Mouse (Mus musculus) midbrain, embryonic 16.5 days (tissue): ENCODE measurements around the gene Adcy10. TPM values are rescaled to one million over a fixed set of nuclear protein-coding genes. Genes with fewer than 3 reads are reported as not detected.

Experiments used
- ATAC-seq: fragments of 200-750 bp; cut with Nextera tagmentation; 2 replicates; pipeline ENCODE4 v1.8.0; 2017; ENCODE audit warnings: moderate TSS enrichment
- H3K27ac ChIP-seq: fragments of 300-500 bp; sonication (generic); 2 replicates; pipeline ENCODE4 v1.5.1; 2014; ENCODE audit warnings: mild to moderate bottlenecking, low read length, mixed read lengths
- H3K27me3 ChIP-seq: fragments of 300-500 bp; sonication (generic); 2 replicates; pipeline ENCODE4 v1.6.1; 2014; ENCODE audit warnings: low read depth, low read length, mixed read lengths; ENCODE audit not compliant: control insufficient read depth, insufficient read depth
- H3K36me3 ChIP-seq: fragments of 300-500 bp; sonication (generic); 2 replicates; pipeline ENCODE4 v1.6.1; 2014; ENCODE audit warnings: mild to moderate bottlenecking, low read length, moderate library complexity, mixed read lengths; ENCODE audit not compliant: control insufficient read depth, insufficient read depth
- H3K4me1 ChIP-seq: fragments of 300-500 bp; sonication (generic); 2 replicates; pipeline ENCODE4 v1.6.1; 2014; ENCODE audit warnings: mild to moderate bottlenecking, low read length, mixed read lengths; ENCODE audit not compliant: control insufficient read depth, insufficient read depth
- H3K4me2 ChIP-seq: fragments of 300-500 bp; sonication (generic); 2 replicates; pipeline ENCODE4 v1.6.1; 2014; ENCODE audit warnings: mild to moderate bottlenecking, low read length, mixed read lengths
- H3K4me3 ChIP-seq: fragments of 300-500 bp; sonication (generic); 2 replicates; pipeline ENCODE4 v1.5.1; 2014; ENCODE audit warnings: low read depth, mild to moderate bottlenecking, low read length, moderate library complexity, mixed read lengths
- H3K9ac ChIP-seq: fragments of 300-500 bp; sonication (generic); 2 replicates; pipeline ENCODE4 v1.6.1; 2014; ENCODE audit warnings: low read depth, low read length, mixed read lengths
- H3K9me3 ChIP-seq: fragments of 300-500 bp; sonication (generic); replicated peaks from 2 replicates; pipeline ENCODE4 v1.6.1; 2014; ENCODE audit warnings: mild to moderate bottlenecking, low read length, mixed read lengths; ENCODE audit not compliant: control insufficient read depth, poor library complexity, severe bottlenecking
- WGBS: fragments of 180-500 bp; shearing (Covaris S2); extraction: QIAGEN DNeasy Blood & Tissue Kit; methylation state at CpG from one replicate; pipeline ENCODE4 v1.1.7; 2014; 5-methylcytosine and 5-hydroxymethylcytosine counted together
- polyA plus RNA-seq: library from polyadenylated mRNA; unstranded; fragments of >200 nt; fragmentation: Nextera tagmentation; extraction: Ambion mirVana; gene quantifications from 2 replicates; pipeline ENCODE4 v1.2.1, GENCODE M21; 2015

Gene Adcy10
- polyA plus RNA-seq, 1 experiment from 2014 or later, result 0.40 TPM

- no peaks in the 10 kb centered on the region for H3K9me3 ChIP-seq
- under 1% methylated on average over 41 of the region's 41 CpGs for WGBS
- no peaks in the 10 kb centered on the region for H3K27me3 ChIP-seq
- ATAC-seq, result peak; percentile 98
- H3K36me3 ChIP-seq, result no peaks in the 10 kb centered on the region
- H3K4me1 ChIP-seq, result peaks cover 21% of the 10 kb centered on the region
- peak overlapping the region; percentile 72 for H3K4me2 ChIP-seq
- H3K4me3 ChIP-seq, result peak overlapping the region; percentile 97
- peak overlapping the region; percentile 98 for H3K27ac ChIP-seq
- peak overlapping the region; percentile 85 for H3K9ac ChIP-seq
These were observed 24.1 kb upstream of the Adcy10 start for GRCm38 (mm10) chr1:165460801-165461377.

- WGBS, result 2% methylated on average over 9 of the region's 9 CpGs
- H3K4me1 ChIP-seq, result peaks cover 21% of the 10 kb centered on the region
- no peaks in the 10 kb centered on the region for H3K36me3 ChIP-seq
- H3K27me3 ChIP-seq, result no peaks in the 10 kb centered on the region
- H3K9ac ChIP-seq, result peak overlapping the region; percentile 80
- H3K4me2 ChIP-seq, result peak overlapping the region; percentile 72
- no peaks in the 10 kb centered on the region for H3K9me3 ChIP-seq
- H3K27ac ChIP-seq, result peak overlapping the region; percentile 80
- ATAC-seq, result no peak
- peak overlapping the region; percentile 97 for H3K4me3 ChIP-seq
These were observed 23.3 kb upstream of the Adcy10 start for GRCm38 (mm10) chr1:165461681-165462080.

GRCm38 (mm10) chr1:165462861-165463260, 22.1 kb upstream of the Adcy10 start:
- Histone ChIP-seq H3K27me3 (no peaks in the 10 kb centered on the region), H3K4me1 (peaks cover 20% of the 10 kb centered on the region), H3K4me3 (no peak overlapping the region), H3K9ac (no peak overlapping the region), H3K36me3 (no peaks in the 10 kb centered on the region), H3K9me3 (no peaks in the 10 kb centered on the region), H3K27ac (no peak overlapping the region), H3K4me2 (no peak overlapping the region)
- 85% methylated on average over 1 of the region's 1 CpGs for WGBS
- no peak for ATAC-seq

GRCm38 (mm10) chr1:165464574-165464973, 20.4 kb upstream of the Adcy10 start:
- H3K27me3 ChIP-seq, result no peaks in the 10 kb centered on the region
- no peak overlapping the region for H3K27ac ChIP-seq
- no peak for ATAC-seq
- H3K4me1 ChIP-seq, result peaks cover 7% of the 10 kb centered on the region
- H3K9ac ChIP-seq, result no peak overlapping the region
- WGBS, result 92% methylated on average over 3 of the region's 3 CpGs
- no peak overlapping the region for H3K4me3 ChIP-seq
- H3K9me3 ChIP-seq, result no peaks in the 10 kb centered on the region
- H3K4me2 ChIP-seq, result no peak overlapping the region
- no peaks in the 10 kb centered on the region for H3K36me3 ChIP-seq

GRCm38 (mm10) chr1:165468971-165469370, 16.0 kb upstream of the Adcy10 start:
- Histone ChIP-seq H3K4me3 (no peak overlapping the region), H3K27ac (no peak overlapping the region)

GRCm38 (mm10) chr1:165469717-165470116, 15.3 kb upstream of the Adcy10 start:
- H3K4me3 ChIP-seq, result no peak overlapping the region
- H3K27ac ChIP-seq, result no peak overlapping the region
- H3K4me2 ChIP-seq, result no peak overlapping the region
- no peaks in the 10 kb centered on the region for H3K36me3 ChIP-seq
- ATAC-seq, result no peak
- H3K27me3 ChIP-seq, result no peaks in the 10 kb centered on the region
- H3K9me3 ChIP-seq, result no peaks in the 10 kb centered on the region
- H3K9ac ChIP-seq, result no peak overlapping the region
- H3K4me1 ChIP-seq, result no peaks in the 10 kb centered on the region

More at GRCm38 (mm10) chr1:165468971-165469370, 16.0 kb upstream of the Adcy10 start:
- H3K27me3 ChIP-seq, result no peaks in the 10 kb centered on the region
- no peaks in the 10 kb centered on the region for H3K36me3 ChIP-seq
- no peaks in the 10 kb centered on the region for H3K9me3 ChIP-seq
- H3K9ac ChIP-seq, result no peak overlapping the region
- no peak overlapping the region for H3K4me2 ChIP-seq
- no peaks in the 10 kb centered on the region for H3K4me1 ChIP-seq
- no peak for ATAC-seq

GRCm38 (mm10) chr1:165471490-165471889, 13.5 kb upstream of the Adcy10 start:
- WGBS, result 97% methylated on average over 1 of the region's 1 CpGs
- H3K9me3 ChIP-seq, result no peaks in the 10 kb centered on the region
- H3K4me2 ChIP-seq, result no peak overlapping the region
- no peaks in the 10 kb centered on the region for H3K36me3 ChIP-seq
- no peaks in the 10 kb centered on the region for H3K27me3 ChIP-seq
- no peak overlapping the region for H3K9ac ChIP-seq
- ATAC-seq, result no peak
- H3K4me1 ChIP-seq, result no peaks in the 10 kb centered on the region
- no peak overlapping the region for H3K4me3 ChIP-seq
- no peak overlapping the region for H3K27ac ChIP-seq

- Histone ChIP-seq H3K9ac (no peak overlapping the region), H3K4me2 (no peak overlapping the region), H3K27ac (no peak overlapping the region), H3K4me3 (no peak overlapping the region), H3K9me3 (no peaks in the 10 kb centered on the region), H3K4me1 (no peaks in the 10 kb centered on the region), H3K27me3 (no peaks in the 10 kb centered on the region), H3K36me3 (peaks cover 3% of the 10 kb centered on the region; the same call in 1 of the 2 replicates)
- ATAC-seq, result no peak
- WGBS, result 96% methylated on average over 2 of the region's 2 CpGs
These were observed 1.1 kb downstream of the Adcy10 start for GRCm38 (mm10) chr1:165486108-165486507.

- no peaks in the 10 kb centered on the region for H3K27me3 ChIP-seq
- no peaks in the 10 kb centered on the region for H3K4me1 ChIP-seq
- WGBS, result 88% methylated on average over 4 of the region's 4 CpGs
- no peak overlapping the region for H3K27ac ChIP-seq
- no peak overlapping the region for H3K4me3 ChIP-seq
- no peak overlapping the region for H3K4me2 ChIP-seq
- no peaks in the 10 kb centered on the region for H3K9me3 ChIP-seq
- no peak for ATAC-seq
- H3K36me3 ChIP-seq, result no peaks in the 10 kb centered on the region
- no peak overlapping the region for H3K9ac ChIP-seq
These were observed 4.2 kb downstream of the Adcy10 start for GRCm38 (mm10) chr1:165489197-165489596.
